ENCODE assay signal across 10 mouse cellular contexts in genomic region chr6:87323381-87323780, GRCm38 (mm10). TPM values are rescaled to one million over a fixed set of nuclear protein-coding genes. Genes with fewer than 3 reads are reported as not detected.
DNase-seq lines count a peak whose midpoint lies in the region; ATAC-seq and TF ChIP-seq lines count a peak whose summit lies in the region.
"Had no signal": no experiment of that assay in that cellular context is flagged by ENCODE, and none has a peak within 500 bp of the region (broad histone marks: within the 10 kb centered on the region; RNA-seq: fewer than 3 reads in every experiment).

No protein-coding gene starts in this region.

- in situ Hi-C loops in ES-E14 (cut with MboI; ENCODE audit: low sequenced_read_pairs in 2 of 2, unreplicated experiment in 2 of 2), result loop anchor here (25.0 kb wide), 1 partner anchor 211 kb away; the partner anchor contains the start of gene D6Ertd527e (in 2 of the 2)

- H3K27me3 ChIP-seq in kidney, embryonic 16.5 days (ENCODE audit: insufficient read depth, low read length), result no peaks in the 10 kb centered on the region
- no peaks in the 10 kb centered on the region for H3K27me3 ChIP-seq in liver, embryonic 13.5 days
- no peaks in the 10 kb centered on the region for H3K27me3 ChIP-seq in hindbrain, embryonic 13.5 days

- 77% methylated on average over 2 of the region's 2 CpGs for WGBS in kidney, embryonic 16.5 days
- WGBS in liver, embryonic 13.5 days (ENCODE audit: insufficient replicate concordance), result 52% methylated on average over 2 of the region's 2 CpGs
- 96% methylated on average over 2 of the region's 2 CpGs for WGBS in hindbrain, embryonic 13.5 days

- H3K9ac ChIP-seq in kidney, embryonic 16.5 days (replicated peaks; ENCODE audit: low read length), result no peak overlapping the region
- no peak overlapping the region for H3K9ac ChIP-seq in ES-E14 (ENCODE audit: insufficient read depth, low read depth, low read length, poor library complexity, severe bottlenecking)
- no peak overlapping the region for H3K9ac ChIP-seq in liver, embryonic 13.5 days
- no peak overlapping the region for H3K9ac ChIP-seq in hindbrain, embryonic 13.5 days

- no peak for ATAC-seq in kidney, embryonic 16.5 days (ENCODE audit: low FRiP score, low TSS enrichment)
- no peak for ATAC-seq in liver, embryonic 13.5 days (ENCODE audit: low read depth)
- no peak for ATAC-seq in hindbrain, embryonic 13.5 days (ENCODE audit: low FRiP score)

- H3K4me2 ChIP-seq in kidney, embryonic 16.5 days (replicated peaks; ENCODE audit: low read depth, low read length), result no peak overlapping the region
- no peak overlapping the region for H3K4me2 ChIP-seq in liver, embryonic 13.5 days
- no peak overlapping the region for H3K4me2 ChIP-seq in hindbrain, embryonic 13.5 days

- no peaks in the 10 kb centered on the region for H3K36me3 ChIP-seq in kidney, embryonic 16.5 days (ENCODE audit: insufficient read depth, low read length)
- no peaks in the 10 kb centered on the region for H3K36me3 ChIP-seq in ES-E14 (ENCODE audit: control insufficient read depth, insufficient read depth, low read length, poor library complexity, severe bottlenecking)
- H3K36me3 ChIP-seq in liver, embryonic 13.5 days, result no peaks in the 10 kb centered on the region
- no peaks in the 10 kb centered on the region for H3K36me3 ChIP-seq in hindbrain, embryonic 13.5 days

- peak; percentile 34 for DNase-seq in kidney, adult 18-20 months
- DNase-seq in ES-E14 (ENCODE audit: low read depth, low spot score), result peak; percentile 29
- DNase-seq in adrenal gland, postnatal 36 days, result peak; percentile 46 to 61
- DNase-seq in liver, embryonic 13.5 days, result peak; percentile 3
- DNase-seq in thymus, postnatal 10 days (ENCODE audit: low spot score in 2 of 2), result peak; percentile 12 to 69

- peaks cover 4% of the 10 kb centered on the region for H3K4me1 ChIP-seq in kidney, embryonic 16.5 days (ENCODE audit: insufficient read depth, low read length)
- no peaks in the 10 kb centered on the region for H3K4me1 ChIP-seq in ES-E14 (ENCODE audit: control insufficient read depth in 2 of 2, insufficient read depth in 2 of 2, low read length in 2 of 2, poor library complexity in 1 of 2)
- no peaks in the 10 kb centered on the region for H3K4me1 ChIP-seq in liver, embryonic 13.5 days (replicated peaks)
- peaks cover 5% of the 10 kb centered on the region; the same call in 1 of the 2 replicates for H3K4me1 ChIP-seq in hindbrain, embryonic 13.5 days (replicated peaks)

- H3K27ac ChIP-seq in kidney, embryonic 16.5 days (ENCODE audit: low read length), result no peak overlapping the region
- H3K27ac ChIP-seq in ES-E14 (ENCODE audit: insufficient read depth, low read depth, low read length, poor library complexity, severe bottlenecking), result no peak overlapping the region
- no peak overlapping the region for H3K27ac ChIP-seq in liver, embryonic 13.5 days
- no peak overlapping the region for H3K27ac ChIP-seq in hindbrain, embryonic 13.5 days

- H3K9me3 ChIP-seq in kidney, embryonic 16.5 days (ENCODE audit: low read length), result no peaks in the 10 kb centered on the region
- no peaks in the 10 kb centered on the region for H3K9me3 ChIP-seq in ES-E14 (ENCODE audit: control insufficient read depth, insufficient read depth, low read depth, low read length)
- no peaks in the 10 kb centered on the region for H3K9me3 ChIP-seq in liver, embryonic 13.5 days (replicated peaks)
- H3K9me3 ChIP-seq in hindbrain, embryonic 13.5 days, result no peaks in the 10 kb centered on the region

- H3K4me3 ChIP-seq in kidney, embryonic 16.5 days (ENCODE audit: low read length), result no peak overlapping the region
- no peak overlapping the region for H3K4me3 ChIP-seq in ES-E14 (ENCODE audit: insufficient read depth in 1 of 2, low read depth in 1 of 2, low read length in 2 of 2, poor library complexity in 1 of 2, severe bottlenecking in 1 of 2)
- H3K4me3 ChIP-seq in liver, embryonic 13.5 days (replicated peaks), result no peak overlapping the region
- no peak overlapping the region for H3K4me3 ChIP-seq in hindbrain, embryonic 13.5 days

TF ChIP-seq in ES-E14, 5 proteins besides CTCF, POLR2A, EP300 and RAD21:
- TF ChIP-seq CHD2 (IDR thresholded peaks at IDR 0.05; ENCODE audit: low read depth, low read length) (no peak), ZC3H11A (IDR thresholded peaks at IDR 0.05; ENCODE audit: borderline replicate concordance, low read depth, low read length) (peak; percentile 64; the same call in 1 of the 2 replicates)

RNA-seq across cellular contexts. Expression of gene Antxr1, which starts 12.2 kb away (rescaled TPM):
- polyA plus RNA-seq in kidney, embryonic 16.5 days (2015; fragmentation: Nextera tagmentation; extraction: Ambion mirVana), result 5.2 and 5.5 TPM in 2 replicates
- total RNA-seq in ES-E14 (2012; rRNA removed), result 2.0 and 2.5 TPM in 2 replicates
- 10 to 100 TPM; 16.3 to 21.7 TPM for total RNA-seq in adrenal gland, postnatal 36 days (2021)
- 0.50 and 0.51 TPM in 2 replicates for polyA plus RNA-seq in liver, embryonic 13.5 days (2015; fragmentation: Nextera tagmentation; extraction: Ambion mirVana)
- polyA plus RNA-seq in hindbrain, embryonic 13.5 days (2015; fragmentation: Nextera tagmentation; extraction: Ambion mirVana), result 3.5 and 3.8 TPM in 2 replicates

RNA-seq across cellular contexts. Expression of gene Gkn1, which starts 27.4 kb away (rescaled TPM):
- polyA plus RNA-seq in kidney, embryonic 16.5 days (2015; fragmentation: Nextera tagmentation; extraction: Ambion mirVana), result not detected in 2 replicates
- not detected in 2 replicates for total RNA-seq in ES-E14 (2012; rRNA removed)
- total RNA-seq in adrenal gland, postnatal 36 days (2021), result not detected
- polyA plus RNA-seq in liver, embryonic 13.5 days (2015; fragmentation: Nextera tagmentation; extraction: Ambion mirVana), result not detected in 2 replicates
- not detected in 2 replicates for polyA plus RNA-seq in hindbrain, embryonic 13.5 days (2015; fragmentation: Nextera tagmentation; extraction: Ambion mirVana)
- total RNA-seq: layer of hippocampus, adult 18-20 months had no signal
- polyA plus RNA-seq: embryonic facial prominence, embryonic 14.5 days; neural tube, embryonic 11.5 days had no signal

RNA-seq across cellular contexts. Expression of gene Gkn2, which starts 49.8 kb away (rescaled TPM):
- not detected in 2 replicates for polyA plus RNA-seq in kidney, embryonic 16.5 days (2015; fragmentation: Nextera tagmentation; extraction: Ambion mirVana)
- not detected in 2 replicates for total RNA-seq in ES-E14 (2012; rRNA removed)
- not detected for total RNA-seq in adrenal gland, postnatal 36 days (2021)
- not detected in 2 replicates for polyA plus RNA-seq in liver, embryonic 13.5 days (2015; fragmentation: Nextera tagmentation; extraction: Ambion mirVana)
- not detected in 2 replicates for polyA plus RNA-seq in hindbrain, embryonic 13.5 days (2015; fragmentation: Nextera tagmentation; extraction: Ambion mirVana)
- total RNA-seq: layer of hippocampus, adult 18-20 months had no signal
- polyA plus RNA-seq: embryonic facial prominence, embryonic 14.5 days; neural tube, embryonic 11.5 days had no signal

Comparison
In these comparisons a context has a peak if more than half of its experiments do, and no peak if none do; other contexts are left out.
1. DNase-seq: peak in every context shown above with its lines; median percentile 54 in adrenal gland, postnatal 36 days; 40 in thymus, postnatal 10 days; 34 in kidney, adult 18-20 months; 29 in ES-E14; 3 in liver, embryonic 13.5 days.